Mouse (Mus musculus) cerebellum, adult (tissue): ENCODE data around the gene Lmf2.

Experiments
- ATAC-seq: cut with Nextera tagmentation; 2 replicates; pipeline ENCODE4 v1.9.2; 2017; ENCODE audit warnings: mild to moderate bottlenecking, moderate library complexity, mixed read lengths; ENCODE audit not compliant: insufficient number of reproducible peaks, low FRiP score, low TSS enrichment

The Lmf2 gene

DNA sequence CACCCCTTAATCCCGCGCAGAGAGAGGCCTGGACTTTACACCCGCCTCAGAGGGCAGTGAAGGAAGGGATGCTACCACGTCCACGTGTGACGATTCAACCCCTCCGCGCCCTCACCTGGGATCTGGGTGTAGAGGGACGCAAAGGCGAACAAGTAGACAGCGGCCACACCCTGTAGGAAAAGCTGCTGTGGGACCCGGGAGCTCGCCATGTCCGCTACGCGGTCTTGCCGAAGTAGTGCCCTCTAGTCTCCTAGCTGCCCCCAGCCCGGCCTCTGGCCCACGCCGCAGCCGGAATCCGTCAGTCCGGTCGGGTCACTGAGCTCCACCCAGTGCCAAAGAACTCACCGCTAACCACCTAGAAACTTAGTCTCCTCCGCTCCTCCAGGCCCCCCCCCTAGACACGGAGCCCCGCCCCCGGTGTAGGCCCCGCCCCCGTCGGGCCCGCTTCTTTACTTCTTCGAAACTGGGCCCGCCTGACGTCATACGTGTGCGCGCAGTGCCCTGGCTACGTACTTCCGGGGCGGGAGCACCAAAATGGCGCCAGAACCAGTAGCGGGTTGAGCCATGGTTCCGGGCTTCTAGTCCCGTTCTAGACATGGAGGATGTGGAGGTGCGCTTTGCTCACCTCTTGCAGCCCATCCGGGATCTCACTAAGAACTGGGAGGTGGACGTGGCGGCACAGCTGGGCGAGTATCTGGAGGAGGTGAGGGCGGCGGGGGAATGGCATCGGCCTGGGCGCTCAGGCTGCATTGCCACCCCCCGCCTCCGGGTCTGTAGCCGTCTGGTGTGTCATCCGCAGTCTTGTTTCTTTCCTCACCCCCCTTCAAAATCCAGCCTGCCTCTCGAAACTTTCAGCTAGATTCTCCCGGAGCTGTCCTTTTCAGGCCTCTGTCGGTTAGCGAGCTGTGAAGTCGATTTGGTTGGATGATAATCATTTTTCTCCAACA is at the start of gene Lmf2, which contains the start of gene Ncaph2:
Lmf2 (minus strand) TSS at position 419 of the 947 bp plus-strand sequence.
Ncaph2 (plus strand) TSS at position 479 of the 947 bp plus-strand sequence.
- ATAC-seq: peak; percentile 71; the same call in 1 of the 2 replicates

DNA sequence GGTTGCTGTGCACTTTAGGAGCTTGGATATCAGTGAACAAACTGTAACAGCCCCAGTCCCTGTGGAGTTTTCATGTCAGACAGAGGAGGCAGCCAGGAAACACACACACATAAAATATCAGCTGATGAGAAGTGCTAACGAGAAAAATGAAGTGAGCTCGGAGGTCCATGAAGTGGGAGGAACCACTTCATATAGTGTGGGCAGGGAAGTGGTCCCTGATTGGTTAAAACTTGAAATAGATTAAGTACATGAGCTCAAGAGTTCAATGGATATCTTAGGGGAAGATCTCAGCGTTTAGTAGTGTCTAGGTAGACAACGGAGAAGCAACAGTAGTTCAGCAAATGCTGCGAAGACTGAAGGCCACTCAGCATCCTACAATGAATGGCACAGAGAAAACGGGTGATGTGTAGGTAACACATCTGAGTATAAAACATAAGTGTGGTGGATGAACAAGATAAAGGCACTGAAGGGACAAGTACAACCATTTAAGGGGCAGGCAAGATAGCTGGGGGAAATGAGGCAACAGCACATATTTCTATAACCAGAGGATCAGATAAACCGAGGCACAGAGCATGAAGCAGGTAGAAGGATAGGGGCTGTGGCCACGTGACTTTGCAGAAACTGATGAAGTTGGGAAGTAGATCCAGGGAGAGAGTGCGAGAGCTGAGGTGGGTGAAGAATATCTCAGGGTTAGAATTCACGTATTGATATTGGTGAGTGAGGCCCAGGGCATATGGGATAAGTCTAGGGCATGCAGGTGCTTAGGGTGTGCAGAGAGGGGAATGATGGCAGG is 49.6 kb upstream of the Lmf2 start:
- ATAC-seq: no peak

DNA sequence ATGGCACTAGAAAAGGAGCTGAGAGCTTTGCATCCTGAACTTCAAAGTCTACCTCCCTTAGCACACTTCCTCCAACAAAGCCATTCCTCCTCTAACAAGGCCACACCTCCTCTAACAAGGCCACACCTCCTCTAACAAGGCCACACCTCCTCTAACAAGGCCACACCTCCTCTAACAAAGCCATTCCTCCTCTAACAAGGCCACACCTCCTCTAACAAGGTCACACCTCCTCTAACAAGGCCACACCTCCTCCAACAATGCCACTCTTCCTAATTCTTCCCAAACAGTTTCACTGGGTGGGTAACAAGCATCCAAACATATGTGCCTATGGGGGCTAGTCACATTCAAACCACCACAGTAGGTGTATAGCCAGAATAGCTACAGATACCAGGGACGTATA is 47.0 kb upstream of the Lmf2 start:
- no peak for ATAC-seq

DNA sequence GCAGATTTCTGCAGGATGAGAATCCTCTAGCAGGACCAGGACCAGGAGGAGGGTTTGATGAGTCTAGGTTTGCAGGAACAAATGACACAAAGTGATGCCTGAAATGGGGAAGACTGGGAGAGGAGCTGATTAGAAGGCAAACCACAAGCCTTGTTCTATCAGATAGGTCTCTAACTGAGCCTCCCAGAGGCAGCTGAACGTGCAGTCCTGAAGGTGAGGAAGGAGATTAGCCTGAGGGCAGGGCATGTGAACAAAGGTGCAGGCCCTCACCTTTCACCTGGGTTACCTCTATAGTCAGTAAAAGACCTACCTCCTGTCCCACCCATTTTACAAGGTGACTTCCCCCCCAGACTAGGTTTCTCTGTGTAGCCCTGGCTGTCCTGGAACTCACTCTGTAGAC is 44.3 kb upstream of the Lmf2 start:
- no peak for ATAC-seq

DNA sequence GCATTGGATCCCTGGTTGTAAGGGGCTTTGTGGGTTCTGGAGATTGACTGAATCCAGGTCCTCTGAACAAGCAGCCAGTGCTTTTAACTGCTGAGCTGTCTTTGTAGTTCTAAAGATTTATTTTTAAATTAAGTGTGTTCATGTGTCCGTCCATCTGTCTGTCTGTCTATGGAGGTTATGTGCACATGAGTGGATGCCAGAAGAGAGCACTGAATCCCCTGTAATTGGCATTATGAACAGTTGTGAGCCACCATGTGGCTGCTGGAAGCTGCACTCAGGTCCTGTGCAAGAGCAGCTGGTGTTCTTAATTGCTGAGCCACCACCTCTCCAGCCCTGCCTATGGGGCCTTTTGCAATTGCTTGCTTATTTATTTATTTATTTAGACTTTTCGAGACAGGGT is 42.7 kb upstream of the Lmf2 start:
- ATAC-seq: no peak

DNA sequence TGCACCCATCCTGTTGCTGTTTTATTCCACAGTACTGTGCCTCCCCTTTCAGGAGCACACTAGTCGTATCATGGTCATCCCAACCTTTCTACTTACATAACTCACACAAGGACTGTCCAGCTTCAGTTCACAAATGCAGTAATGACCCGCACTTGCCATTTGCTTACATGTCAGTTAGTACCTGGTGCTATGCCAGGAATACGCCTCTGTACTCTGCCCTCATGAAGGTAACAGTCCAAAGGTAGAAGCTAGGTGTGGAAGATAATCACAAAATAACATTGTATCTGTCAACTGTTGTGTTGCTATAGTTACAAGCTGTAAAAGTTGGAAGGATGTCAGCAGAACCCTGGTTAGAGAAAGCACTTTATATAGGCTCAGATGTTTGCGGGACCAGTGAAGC is 41.4 kb upstream of the Lmf2 start:
- ATAC-seq: no peak

DNA sequence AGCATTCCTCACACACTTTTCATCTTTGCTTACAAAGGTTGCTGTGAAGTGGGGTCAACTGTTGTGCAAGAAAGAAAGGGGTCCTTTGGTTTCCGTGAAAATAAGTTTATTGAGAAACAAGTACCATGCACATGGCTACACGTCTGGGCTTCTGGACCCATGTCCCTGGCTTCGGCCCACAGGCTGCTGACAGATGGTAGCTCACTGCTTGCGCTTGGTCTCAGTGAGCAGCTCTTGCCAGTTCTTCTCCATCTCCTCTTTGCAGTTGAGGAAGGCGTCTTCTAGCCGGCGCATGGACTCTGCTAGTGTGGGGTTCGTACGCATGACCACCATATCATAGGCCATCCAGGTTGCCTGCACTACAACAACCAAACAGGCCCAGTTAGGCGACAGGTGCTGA is 34.6 kb upstream of the Lmf2 start:
- ATAC-seq: no peak

DNA sequence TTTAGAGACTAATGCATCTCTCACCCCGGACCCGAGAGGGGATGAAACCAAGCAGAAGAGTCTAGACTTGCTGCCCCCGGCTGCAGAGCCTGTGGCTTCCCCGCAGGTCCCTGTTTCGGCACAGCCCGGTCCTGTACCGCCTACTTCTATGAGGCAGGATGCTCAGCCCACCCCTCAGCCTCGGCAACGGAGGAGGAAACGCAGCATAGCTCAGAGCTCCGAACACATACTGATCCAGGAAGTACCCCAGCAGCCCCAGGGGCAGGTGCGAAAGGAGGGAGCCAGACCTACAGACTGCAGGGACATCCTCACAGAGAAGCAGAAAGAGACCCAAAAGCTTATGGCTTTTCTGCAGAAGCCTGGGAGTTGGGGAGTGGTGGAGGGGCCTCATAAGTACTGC is 31.7 kb upstream of the Lmf2 start:
- ATAC-seq: no peak

DNA sequence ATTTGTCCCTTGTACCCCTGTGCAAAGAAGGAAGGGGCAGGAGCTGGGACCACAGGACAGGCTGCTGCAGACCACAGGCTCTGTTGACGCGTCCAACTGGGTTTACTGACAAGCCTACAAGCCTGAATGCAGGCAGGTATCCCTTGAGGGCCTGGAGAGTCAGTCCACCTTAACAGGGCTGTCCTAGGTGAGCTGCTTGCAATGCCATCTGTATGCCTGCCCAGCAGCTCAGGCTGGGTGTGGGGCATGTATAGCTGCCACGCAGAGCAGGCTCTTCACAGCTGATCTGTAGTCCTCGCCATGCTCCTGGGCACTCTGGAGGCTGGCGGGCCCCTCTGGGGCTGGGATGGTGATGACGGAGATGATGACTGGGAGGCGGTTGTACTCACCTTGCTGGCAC is 29.2 kb upstream of the Lmf2 start, which contains the start of gene Klhdc7b:
Klhdc7b (plus strand) TSS at position 301 of the 400 bp plus-strand sequence.
- ATAC-seq: no peak

DNA sequence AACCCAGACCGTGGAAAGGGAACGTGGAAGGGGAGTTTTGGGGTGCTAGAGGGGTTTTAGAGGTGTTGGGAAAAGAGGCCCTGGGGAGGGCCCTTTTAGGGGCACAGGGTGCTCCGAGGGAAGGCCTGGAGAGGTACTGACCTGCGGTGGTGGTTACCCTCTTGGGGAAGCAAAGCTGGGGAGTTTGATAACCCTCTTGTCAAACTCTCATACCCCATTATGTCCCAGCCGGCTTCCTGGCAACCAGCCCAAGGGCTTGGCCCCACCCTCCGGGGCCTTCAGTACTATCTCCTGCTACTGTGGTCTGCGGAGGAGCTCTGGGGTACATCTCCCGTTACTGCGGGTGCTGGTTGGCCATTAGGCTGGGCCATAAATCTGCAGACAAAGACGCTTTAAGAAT is 24.0 kb upstream of the Lmf2 start:
- no peak for ATAC-seq

DNA sequence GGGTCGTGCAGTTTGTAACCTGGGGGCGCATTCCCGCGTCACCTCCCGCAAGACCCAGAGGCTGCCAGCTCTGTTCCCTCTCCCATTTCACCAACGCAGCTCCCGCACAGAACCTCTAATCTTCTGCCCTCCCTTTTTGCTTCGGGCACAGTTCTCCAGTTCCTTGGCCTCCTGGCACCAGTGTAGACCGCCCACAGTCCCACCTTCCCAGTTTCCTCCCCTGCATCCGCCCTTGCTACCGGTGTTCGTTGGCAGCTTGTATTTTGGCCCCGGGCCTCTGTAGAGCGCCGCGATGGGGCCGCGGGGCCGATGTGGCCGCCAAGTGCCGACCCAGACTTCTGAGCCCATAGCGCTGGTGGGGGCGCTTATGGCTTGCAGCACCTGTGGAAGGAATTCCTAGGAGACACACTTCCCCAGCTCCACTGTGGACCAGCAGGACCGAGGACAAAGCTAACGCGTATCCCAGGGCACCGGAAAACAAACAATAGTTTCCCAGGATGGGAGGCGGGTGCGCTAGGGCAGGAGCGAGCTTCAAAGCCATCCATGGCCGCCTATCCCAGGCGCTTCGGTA is 23.5 kb upstream of the Lmf2 start, which contains the start of gene Odf3b:
Odf3b (minus strand) TSS at position 452 of the 571 bp plus-strand sequence.
- ATAC-seq: peak; percentile 59; the same call in 1 of the 2 replicates

DNA sequence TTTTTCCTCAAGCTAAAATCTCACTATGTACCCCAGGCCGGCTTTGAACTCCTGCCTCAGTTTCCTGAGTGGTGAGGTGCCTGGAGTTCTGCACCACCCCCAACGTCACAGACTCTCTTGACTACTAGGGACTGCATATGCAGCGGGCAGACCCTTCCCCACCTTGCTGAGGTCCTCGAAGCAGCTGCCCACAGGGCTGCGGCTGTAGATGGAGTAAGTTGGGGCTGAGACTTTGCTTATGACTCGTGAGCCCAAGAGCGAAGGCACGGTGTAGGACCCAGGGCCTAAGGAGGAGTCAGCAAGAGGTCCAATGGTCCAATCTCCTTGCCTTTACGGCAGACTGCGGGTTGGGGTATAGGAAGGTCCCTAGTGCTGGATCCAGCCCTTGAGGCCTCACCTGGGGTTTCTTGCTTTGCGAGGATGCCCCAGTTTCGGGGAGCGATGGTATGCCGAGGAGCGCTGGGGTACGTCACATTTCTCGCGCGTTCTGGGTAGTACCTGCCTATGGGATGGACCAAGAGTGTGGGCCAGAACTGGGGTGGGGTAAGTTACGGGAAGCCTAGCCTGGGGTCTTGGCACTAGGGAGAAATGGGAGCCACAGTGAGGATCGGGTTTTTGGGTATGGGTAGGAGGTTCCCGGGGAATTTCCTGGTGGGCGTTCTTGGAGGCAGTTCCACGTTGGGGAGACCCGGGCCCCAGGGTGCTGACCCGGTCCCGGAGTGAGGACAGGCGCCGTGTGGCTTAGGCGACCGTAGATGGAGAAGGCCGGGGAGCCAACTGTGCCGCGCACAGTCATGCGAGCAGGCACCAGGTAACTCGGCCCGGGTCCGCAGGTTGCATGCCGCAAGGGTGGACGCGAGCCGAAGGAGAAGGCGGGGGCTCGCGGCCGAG is 22.7 kb upstream of the Lmf2 start:
- ATAC-seq: peak; percentile 18; the same call in 1 of the 2 replicates

DNA sequence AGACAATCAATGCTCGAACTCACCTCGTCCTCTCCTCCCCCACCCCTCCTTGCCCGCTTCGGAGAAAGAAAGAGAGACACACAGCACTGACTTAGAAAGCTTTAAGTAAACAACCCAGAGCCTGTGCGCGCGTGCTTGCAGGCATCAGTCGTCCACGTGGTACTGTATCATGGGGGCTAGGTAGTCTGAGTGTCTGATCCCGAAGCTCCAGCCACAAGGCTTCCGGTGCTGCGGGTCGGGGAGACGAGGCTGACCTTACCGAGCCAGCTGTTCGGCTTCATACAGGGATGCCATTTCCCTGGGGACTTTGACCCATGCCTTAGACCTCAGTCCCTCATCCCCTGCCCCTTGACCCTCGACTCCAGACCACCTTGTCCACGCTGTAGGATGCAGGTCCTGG is 21.9 kb upstream of the Lmf2 start:
- ATAC-seq: no peak

DNA sequence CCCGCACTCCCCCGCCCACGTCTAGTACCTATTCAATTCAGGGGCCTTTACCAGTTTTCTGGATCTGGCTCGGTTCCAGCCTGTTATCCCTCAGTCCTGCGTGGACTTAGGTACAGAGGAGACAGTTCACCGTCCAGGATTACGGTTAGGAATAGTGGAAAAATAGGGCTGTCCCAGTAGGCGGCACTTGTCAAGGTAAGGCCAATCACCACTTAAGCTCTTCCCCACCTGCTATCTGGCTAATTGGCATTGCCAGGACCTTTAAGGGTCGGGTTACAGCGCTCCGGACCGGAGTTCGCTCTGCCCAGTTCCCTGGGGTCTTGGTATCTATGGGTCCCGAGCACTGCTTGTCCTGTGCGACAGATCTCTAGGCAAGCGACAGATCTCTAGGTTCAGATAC is 21.5 kb upstream of the Lmf2 start, which contains the start of gene Tymp:
Tymp (minus strand) TSS at position 83 of the 400 bp plus-strand sequence.
- ATAC-seq: no peak

DNA sequence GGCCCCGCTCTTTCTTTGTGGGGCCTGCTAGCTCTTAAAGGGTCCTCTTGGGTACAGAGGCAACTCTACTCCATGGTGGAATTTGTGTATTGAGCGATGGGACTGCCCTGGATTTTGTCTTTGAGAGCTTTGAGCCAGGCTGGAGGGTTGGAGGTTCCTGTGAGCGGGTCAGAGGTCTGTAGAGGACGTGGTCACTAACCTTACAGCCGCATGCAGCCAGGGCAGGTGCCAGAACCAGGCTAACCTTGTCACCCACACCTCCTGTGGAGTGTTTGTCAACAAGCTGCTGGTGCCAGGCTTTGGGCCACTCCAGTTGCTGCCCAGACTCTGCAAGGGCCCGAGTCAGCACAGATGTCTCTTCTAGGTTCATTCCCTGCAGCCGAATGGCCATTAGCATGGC is 20.6 kb upstream of the Lmf2 start:
- ATAC-seq: no peak

DNA sequence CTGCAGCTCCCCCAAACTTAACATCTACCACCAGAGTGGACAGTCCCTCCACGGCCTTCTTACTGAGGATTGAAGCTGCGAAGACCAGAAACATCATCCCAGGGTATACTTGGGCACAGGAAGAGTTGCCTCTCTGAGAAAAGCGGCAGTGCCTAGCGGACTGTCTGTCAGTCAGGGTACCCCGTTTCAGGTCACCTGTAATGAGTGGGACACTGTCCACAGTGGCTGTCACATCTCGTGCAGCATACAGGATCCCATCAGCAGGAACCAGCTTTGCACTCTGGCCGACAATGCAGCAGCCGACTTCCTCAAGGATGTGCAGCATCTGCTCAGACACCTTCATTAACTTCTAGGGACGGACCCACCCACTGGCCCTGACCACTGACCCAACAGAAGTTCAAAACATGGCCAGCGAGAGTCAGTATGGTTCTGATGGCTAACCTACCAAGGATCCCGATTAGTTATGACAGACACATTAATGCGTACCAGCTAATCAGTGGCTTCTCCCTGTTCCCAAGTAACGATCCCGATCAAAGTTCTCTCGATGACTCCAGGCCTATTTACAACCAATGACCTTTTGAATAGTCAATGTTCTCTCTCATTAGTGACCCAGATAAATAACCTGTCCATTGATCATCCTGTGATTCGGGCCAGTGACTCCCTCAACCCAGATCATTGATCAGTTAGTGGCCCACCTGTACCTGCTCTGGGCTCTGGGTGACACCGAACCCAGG is 19.5 kb upstream of the Lmf2 start:
- ATAC-seq: no peak

DNA sequence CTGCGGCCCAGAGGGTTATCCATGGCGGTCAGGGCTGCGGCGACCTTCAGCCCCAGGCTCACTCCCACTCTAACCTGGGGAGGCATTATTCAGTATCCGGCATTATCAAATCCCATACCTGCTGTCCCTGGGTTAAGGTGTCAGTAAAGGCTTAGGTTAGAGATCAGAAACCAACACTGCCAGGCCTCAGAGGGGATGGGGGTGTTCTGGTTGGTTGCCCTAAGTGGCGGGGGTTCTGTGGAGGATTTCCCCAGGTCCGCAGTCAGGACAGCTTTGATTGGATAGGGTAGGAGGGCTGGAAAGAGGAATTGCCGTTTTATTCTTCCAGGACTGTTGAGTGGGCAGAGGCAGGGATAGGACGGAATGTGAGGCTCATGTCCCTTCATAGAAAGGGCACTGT is 18.9 kb upstream of the Lmf2 start:
- ATAC-seq: no peak

DNA sequence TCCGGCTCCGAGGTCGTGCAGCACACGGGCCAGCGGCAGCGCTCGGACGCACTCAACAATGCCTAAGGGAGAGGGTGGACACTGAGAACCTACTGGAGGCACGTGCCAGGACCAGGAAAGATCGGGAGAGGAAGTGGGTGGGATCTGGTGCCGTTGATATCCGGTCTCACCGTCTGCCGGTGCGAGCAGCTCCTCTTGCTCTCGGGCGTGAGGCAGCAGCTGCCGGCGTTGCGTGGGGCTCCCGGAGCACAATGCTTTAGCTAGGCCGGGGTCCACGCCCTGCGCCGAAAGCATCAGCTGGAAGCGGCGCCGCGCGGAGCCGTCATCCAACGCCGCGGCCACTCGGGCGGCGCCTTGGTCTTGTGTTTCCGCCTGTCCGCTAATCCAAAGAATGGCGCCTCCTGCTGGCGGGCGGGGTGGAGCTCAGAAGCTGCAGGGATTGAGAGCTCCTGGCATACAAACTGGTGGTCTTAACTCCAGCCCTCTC is 18.3 kb upstream of the Lmf2 start, which contains the start of gene Sco2:
Sco2 (minus strand) TSS at position 85 of the 487 bp plus-strand sequence.
- peak; percentile 53; the same call in 1 of the 2 replicates for ATAC-seq
